Mouse (Mus musculus): ENCODE measurements at regions not wholly inside any gene's neighbourhood (a gene's known extent, or its start where the extent isn't known, plus 50 kb on each side); places are given as distances from the start of the nearest gene placed in this dataset.

DNA sequence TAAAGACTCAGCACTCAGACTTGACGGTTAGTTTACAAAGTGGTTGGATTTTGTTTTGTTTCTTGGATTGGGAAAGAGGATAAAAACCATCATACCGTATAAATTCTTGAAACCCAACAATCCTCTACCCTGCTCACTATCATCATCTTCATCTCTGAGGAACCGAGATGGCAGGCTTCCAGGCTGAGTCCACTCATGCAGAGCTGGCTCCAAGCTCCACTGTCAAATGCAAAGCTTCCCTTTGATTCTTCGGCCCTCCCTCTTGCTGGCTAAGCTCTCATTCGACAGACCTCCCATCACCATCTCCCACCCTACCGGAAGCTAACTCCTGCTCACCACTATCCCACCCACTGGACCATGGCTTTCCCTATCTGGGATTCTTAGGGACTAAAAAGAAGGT, 184.6 kb upstream of the Hnrnpa3 start:
- Histone ChIP-seq H3K4me1 (ENCODE audit: control insufficient read depth in 1 of 2, insufficient read depth in 2 of 2, low read length in 2 of 2) (peaks cover 3 to 19% of the 10 kb centered on the region in 2 experiments; a peak in 3 of 4 replicates), H3K9ac (ENCODE audit: control insufficient read depth, low read depth, low read length, poor library complexity, severe bottlenecking) (no peak overlapping the region), H3K9me3 (replicated peaks; ENCODE audit: insufficient read depth, low read length) (no peaks in the 10 kb centered on the region), H3K79me2 (ENCODE audit: control insufficient read depth, insufficient read depth, low read length, poor library complexity) (no peaks in the 10 kb centered on the region), H3K27ac (ENCODE audit: control insufficient read depth, low read depth, low read length) (no peak overlapping the region), H3K36me3 (ENCODE audit: control insufficient read depth in 1 of 2, insufficient read depth in 2 of 2, low read length in 2 of 2) (peaks cover 0 to 17% of the 10 kb centered on the region in 2 experiments; a peak in 2 of 4 replicates), H3K27me3 (ENCODE audit: control insufficient read depth in 1 of 2, insufficient read depth in 2 of 2, low read length in 2 of 2) (no peaks in the 10 kb centered on the region; a peak in 2 of 4 replicates), H3K4me3 (ENCODE audit: control insufficient read depth in 1 of 2, insufficient read depth in 1 of 2, low read depth in 2 of 2, low read length in 2 of 2) (no peak overlapping the region)
- no peak for DNase-seq (ENCODE audit: low read depth, low spot score)
- TF ChIP-seq CTCF (IDR thresholded peaks at IDR 0.05 in 2 of 3, conservative IDR thresholded peaks at IDR 0.05 in 1 of 3; ENCODE audit: control insufficient read depth in 1 of 3, insufficient read depth in 1 of 3, low read depth in 2 of 3, low read length in 3 of 3, poor library complexity in 1 of 3, severe bottlenecking in 1 of 3) (no peak), ZNF384 (IDR thresholded peaks at IDR 0.05; ENCODE audit: low read depth, low read length) (no peak), TBP (IDR thresholded peaks at IDR 0.05; ENCODE audit: low read depth, low read length) (no peak), KAT2A (conservative IDR thresholded peaks at IDR 0.05; ENCODE audit: low read depth, low read length) (no peak), MYC (IDR thresholded peaks at IDR 0.05; ENCODE audit: low read depth, low read length) (no peak)

- peaks cover 0 to 6% of the 10 kb centered on the region in 2 experiments; a peak in 2 of 4 replicates for H3K36me3 ChIP-seq (ENCODE audit: control insufficient read depth in 1 of 2, insufficient read depth in 2 of 2, low read length in 2 of 2)
- TF ChIP-seq MXI1 (IDR thresholded peaks at IDR 0.05; ENCODE audit: low read depth, low read length) (no peak), ELF1 (IDR thresholded peaks at IDR 0.05; ENCODE audit: low read depth, low read length) (no peak)
- H3K27ac ChIP-seq (ENCODE audit: control insufficient read depth, low read depth, low read length): no peak overlapping the region
- H3K4me1 ChIP-seq (ENCODE audit: control insufficient read depth in 1 of 2, insufficient read depth in 2 of 2, low read length in 2 of 2): peaks cover 3 to 8% of the 10 kb centered on the region in 2 experiments; a peak in 3 of 4 replicates
- no peak overlapping the region for H3K4me3 ChIP-seq (ENCODE audit: control insufficient read depth in 1 of 2, insufficient read depth in 1 of 2, low read depth in 2 of 2, low read length in 2 of 2)
- peaks cover 0 to 1% of the 10 kb centered on the region in 2 experiments; a peak in 3 of 4 replicates for H3K27me3 ChIP-seq (ENCODE audit: control insufficient read depth in 1 of 2, insufficient read depth in 2 of 2, low read length in 2 of 2)
- no peak overlapping the region for H3K9ac ChIP-seq (ENCODE audit: control insufficient read depth, low read depth, low read length, poor library complexity, severe bottlenecking)
- no peaks in the 10 kb centered on the region for H3K9me3 ChIP-seq (replicated peaks; ENCODE audit: insufficient read depth, low read length)
- no peak for DNase-seq (ENCODE audit: low read depth, low spot score)
- no peaks in the 10 kb centered on the region for H3K79me2 ChIP-seq (ENCODE audit: control insufficient read depth, insufficient read depth, low read length, poor library complexity)
These were observed 182.7 kb upstream of the Hnrnpa3 start for GRCm38 (mm10) chr2:75476350-75476749.

GRCm38 (mm10) chr2:75477076-75477475, 182.0 kb upstream of the Hnrnpa3 start:
- H3K27ac ChIP-seq (ENCODE audit: control insufficient read depth, low read depth, low read length): no peak overlapping the region
- DNase-seq (ENCODE audit: low read depth, low spot score): no peak
- H3K4me3 ChIP-seq (ENCODE audit: control insufficient read depth in 1 of 2, insufficient read depth in 1 of 2, low read depth in 2 of 2, low read length in 2 of 2): no peak overlapping the region
- H3K9me3 ChIP-seq (replicated peaks; ENCODE audit: insufficient read depth, low read length): no peaks in the 10 kb centered on the region
- no peak for TF ChIP-seq RCOR1 (IDR thresholded peaks at IDR 0.05; ENCODE audit: low read depth, low read length)
- TF ChIP-seq ZMIZ1 (IDR thresholded peaks at IDR 0.05; ENCODE audit: low read depth, low read length): no peak
- TF ChIP-seq ETS1 (IDR thresholded peaks at IDR 0.05; ENCODE audit: low read depth, low read length): no peak
- no peak for TF ChIP-seq TCF12 (IDR thresholded peaks at IDR 0.05; ENCODE audit: low read depth, low read length)
- no peak for TF ChIP-seq SMC3 (IDR thresholded peaks at IDR 0.05; ENCODE audit: low read depth, low read length)
- TF ChIP-seq SIN3A (IDR thresholded peaks at IDR 0.05; ENCODE audit: low read length): no peak
- no peak overlapping the region for H3K9ac ChIP-seq (ENCODE audit: control insufficient read depth, low read depth, low read length, poor library complexity, severe bottlenecking)
- peaks cover 0 to 3% of the 10 kb centered on the region in 2 experiments; a peak in 1 of 4 replicates for H3K4me1 ChIP-seq (ENCODE audit: control insufficient read depth in 1 of 2, insufficient read depth in 2 of 2, low read length in 2 of 2)
- H3K79me2 ChIP-seq (ENCODE audit: control insufficient read depth, insufficient read depth, low read length, poor library complexity): no peaks in the 10 kb centered on the region
- H3K36me3 ChIP-seq (ENCODE audit: control insufficient read depth in 1 of 2, insufficient read depth in 2 of 2, low read length in 2 of 2): 0 out of 4 replicates have a peak, but pooled peaks cover 0 to under 1% of the 10 kb centered on the region in 2 experiments
- peaks cover 0 to 1% of the 10 kb centered on the region in 2 experiments; a peak in 3 of 4 replicates for H3K27me3 ChIP-seq (ENCODE audit: control insufficient read depth in 1 of 2, insufficient read depth in 2 of 2, low read length in 2 of 2)

Data from MEL (cell line).